Mouse (Mus musculus) splenic B cell, adult 2 months (primary cell): Measurements from ENCODE around the gene Trpm5.

Experiments used
- DNase-seq: peaks from one replicate; pipeline ENCODE4 v3.0.0-alpha.2; 2011; ENCODE audit warnings: low read depth, low spot score
- H3K27me3 ChIP-seq: 2 replicates; pipeline ENCODE4 v1.6.1; 2012; ENCODE audit warnings: mild to moderate bottlenecking, low read length, moderate library complexity, mixed read lengths; ENCODE audit not compliant: control insufficient read depth, poor library complexity, insufficient read depth, severe bottlenecking
- H3K36me3 ChIP-seq: 2 replicates; pipeline ENCODE4 v1.6.1; 2012; ENCODE audit warnings: mild to moderate bottlenecking, low read length, moderate library complexity, mixed read lengths; ENCODE audit not compliant: control insufficient read depth, poor library complexity, insufficient read depth, severe bottlenecking

Gene Trpm5

DNA sequence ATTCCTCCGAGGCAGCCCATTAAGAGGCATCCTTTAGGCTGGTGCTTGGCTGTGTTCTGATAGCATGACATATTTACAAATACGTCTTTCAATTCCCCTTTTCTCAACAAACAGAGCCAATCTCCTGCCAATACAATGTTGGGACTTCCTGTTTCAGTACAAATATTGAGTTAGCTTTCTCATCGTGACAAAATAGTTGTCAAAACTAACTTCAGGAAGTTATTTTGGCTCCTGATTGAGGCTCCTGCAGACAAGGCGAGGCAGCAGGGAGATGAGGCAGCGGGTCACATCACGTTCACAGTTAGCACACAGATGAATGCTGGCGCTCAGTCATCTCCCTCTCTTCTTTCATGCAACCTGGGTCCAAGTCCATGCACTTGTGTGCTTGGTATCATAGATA is 48.1 kb downstream of the Trpm5 start:
- no peaks in the 10 kb centered on the region for H3K36me3 ChIP-seq
- H3K27me3 ChIP-seq = no peaks in the 10 kb centered on the region
- DNase-seq = peak; percentile 79

- Histone ChIP-seq H3K27me3 (no peaks in the 10 kb centered on the region), H3K36me3 (no peaks in the 10 kb centered on the region)
- peak; percentile 53 for DNase-seq
Measured at GRCm38 (mm10) chr7:143044826-143045206, 49.6 kb downstream of the Trpm5 start.

DNA sequence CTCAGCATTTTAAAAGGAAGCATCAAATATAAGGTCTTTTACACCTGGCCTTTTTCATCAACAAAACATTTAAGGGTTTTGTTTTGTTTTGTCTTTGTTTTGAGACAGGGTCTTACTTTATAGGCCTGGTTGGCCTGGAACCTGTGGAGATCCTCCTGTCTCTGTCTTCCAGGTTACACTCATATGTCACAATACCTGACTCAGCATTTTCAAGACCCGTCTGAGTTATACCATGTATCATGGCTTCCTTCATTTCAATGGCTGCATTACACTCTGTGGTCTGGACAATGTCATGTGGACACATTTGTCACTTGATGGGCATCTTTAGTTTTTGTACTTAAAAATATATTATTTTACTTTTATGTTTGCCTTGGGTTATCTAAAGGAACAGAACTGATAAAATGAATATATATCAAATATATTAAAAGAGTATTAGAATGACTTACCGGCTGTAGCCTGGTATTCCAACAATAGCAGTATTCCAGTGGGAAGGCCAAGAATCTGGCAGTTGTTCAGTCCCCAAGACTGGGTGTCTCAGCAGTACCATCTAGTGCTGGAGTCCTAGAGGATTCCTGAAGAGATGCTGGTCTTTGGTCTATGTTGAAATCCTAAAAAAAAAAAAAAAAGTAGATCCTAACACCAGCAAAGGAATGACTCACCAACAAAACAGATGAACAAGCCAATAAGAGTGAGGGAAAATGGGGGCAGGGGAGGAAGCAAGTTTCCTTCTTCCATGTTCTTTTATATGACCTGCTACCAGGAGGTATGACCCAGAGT is 50.2 kb downstream of the Trpm5 start:
- H3K27me3 ChIP-seq = no peaks in the 10 kb centered on the region
- no peak for DNase-seq
- no peaks in the 10 kb centered on the region for H3K36me3 ChIP-seq

DNA sequence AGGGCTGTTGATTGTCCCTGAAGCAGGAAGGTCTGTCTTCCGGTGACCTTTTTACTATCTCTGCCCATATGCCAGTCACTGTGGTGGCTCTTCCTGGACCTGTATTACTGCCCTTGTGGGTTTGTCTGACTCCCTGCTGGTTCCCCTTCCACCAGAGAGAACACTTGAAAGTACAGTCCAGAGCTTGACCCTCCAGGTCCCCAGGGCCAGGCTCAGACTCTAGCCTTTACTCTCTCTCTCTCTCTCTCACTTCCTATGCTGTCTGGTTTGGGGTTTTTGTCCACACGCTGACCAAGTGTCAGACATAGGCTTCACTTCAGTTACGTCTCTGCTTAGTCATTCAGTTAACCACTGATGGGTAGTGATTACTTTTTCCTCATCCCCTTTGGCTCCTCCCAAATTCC is 51.5 kb downstream of the Trpm5 start:
- H3K27me3 ChIP-seq = no peaks in the 10 kb centered on the region
- H3K36me3 ChIP-seq = no peaks in the 10 kb centered on the region
- DNase-seq = no peak

DNA sequence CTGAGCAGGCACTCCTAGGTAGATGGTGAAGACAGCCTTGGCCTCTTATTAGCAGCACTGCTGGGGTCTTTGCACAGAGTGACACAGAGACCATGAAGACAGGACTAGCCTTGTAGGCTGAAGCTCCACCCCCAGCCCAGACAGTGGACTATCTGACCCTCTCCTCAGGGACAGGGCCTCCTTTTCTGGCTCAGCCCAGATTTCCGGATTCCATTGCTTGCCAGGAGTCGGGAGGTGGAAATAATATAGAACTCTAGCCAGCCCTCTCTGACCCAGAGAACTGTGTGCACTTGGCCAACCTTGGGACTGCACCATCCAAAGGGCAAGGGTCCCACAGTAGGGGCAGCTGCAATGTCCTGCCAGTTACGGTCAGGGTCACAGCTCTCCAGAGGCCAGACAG is 52.4 kb downstream of the Trpm5 start:
- Histone ChIP-seq H3K36me3 (no peaks in the 10 kb centered on the region), H3K27me3 (no peaks in the 10 kb centered on the region)
- DNase-seq = no peak

DNA sequence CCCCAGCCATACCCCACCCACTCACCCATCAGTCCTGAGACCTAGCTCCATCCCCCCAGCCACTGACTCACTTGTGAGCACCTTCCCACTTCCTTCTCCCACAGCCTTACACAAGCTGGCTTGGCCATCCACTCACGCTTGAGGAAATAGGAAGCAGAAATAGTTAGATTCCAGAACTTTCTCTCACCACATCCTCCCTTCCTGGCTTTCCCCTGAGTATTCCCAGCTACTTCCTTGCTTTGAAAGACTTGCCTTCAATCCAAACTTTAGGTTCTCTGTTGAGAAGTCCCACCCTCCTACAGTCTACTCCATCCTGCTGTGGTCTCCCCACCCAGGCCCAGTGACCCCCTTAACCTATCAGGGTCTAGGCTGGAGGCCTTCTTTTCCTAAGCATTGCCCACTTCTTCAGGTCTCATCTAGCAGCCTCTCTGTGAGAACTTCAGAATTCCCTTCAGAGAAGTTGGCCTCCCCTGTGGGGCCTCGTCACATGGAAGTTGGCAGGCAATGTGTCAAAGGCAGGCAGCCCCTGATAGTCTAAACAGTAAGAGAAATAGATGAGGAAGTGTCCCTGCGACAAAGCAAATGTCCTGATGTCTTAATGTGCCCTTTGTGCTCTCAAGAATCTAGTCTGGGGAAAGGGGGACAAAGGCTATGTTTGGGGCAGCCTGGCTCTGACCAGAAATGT is 53.2 kb downstream of the Trpm5 start:
- DNase-seq = no peak
- no peaks in the 10 kb centered on the region for H3K27me3 ChIP-seq
- no peaks in the 10 kb centered on the region for H3K36me3 ChIP-seq

DNA sequence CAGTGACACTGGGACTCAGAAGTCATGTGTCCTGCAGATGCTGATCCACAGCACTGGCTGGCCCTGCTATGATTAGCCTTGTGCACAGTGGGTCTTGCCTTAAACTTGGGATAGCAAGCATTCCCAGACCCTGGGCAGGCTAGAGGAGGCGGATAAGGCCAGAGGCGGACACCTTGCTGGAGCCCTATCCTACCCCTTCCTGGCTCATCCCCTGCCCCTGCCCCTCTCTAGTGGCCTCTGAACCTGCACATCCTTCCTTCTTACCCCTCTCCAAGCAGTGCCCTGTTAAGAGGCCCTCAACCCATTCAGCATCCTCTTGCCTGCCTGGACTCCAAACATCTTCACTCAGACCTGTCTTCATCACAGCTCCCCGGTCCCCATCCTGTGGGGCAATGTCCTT is 53.9 kb downstream of the Trpm5 start:
- Histone ChIP-seq H3K36me3 (no peaks in the 10 kb centered on the region), H3K27me3 (no peaks in the 10 kb centered on the region)
- no peak for DNase-seq

DNA sequence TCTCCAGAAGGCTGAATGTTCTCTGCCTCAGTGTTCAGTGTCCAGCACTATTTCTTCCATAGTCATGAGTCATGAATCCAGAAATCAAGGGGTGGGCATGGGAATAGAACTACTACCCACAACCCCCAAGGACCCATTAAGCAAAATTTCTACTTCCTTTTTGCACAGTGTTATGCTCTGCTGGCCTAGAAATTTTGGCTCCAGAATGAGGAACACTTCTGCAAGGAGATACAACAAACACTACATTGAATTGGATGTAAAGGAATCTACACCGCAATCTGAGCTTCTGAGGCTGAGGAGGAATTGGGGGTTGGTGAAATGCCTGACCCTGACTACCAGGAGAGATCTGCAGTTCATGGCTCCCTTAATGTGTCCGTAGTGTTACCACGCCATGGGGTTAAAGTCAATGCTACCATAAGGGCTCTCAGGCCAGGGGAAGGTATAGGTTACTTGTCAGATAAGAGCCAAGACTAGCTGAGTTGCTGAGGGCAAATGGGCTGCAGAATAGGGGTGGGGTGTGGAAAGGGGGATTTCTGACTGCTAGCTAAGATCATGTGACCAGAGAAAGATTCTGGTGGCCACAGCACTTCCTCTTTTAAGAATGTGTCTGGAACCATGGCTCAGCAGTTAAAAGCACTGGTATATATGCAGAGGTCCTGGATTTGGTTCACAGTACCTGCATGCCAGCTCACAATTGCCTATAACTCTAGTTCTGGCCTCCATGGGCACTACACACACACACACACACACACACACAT is 56.1 kb downstream of the Trpm5 start:
- peak; percentile 90 for DNase-seq
- no peaks in the 10 kb centered on the region for H3K27me3 ChIP-seq

GRCm38 (mm10) chr7:143037306-143037705 is 57.1 kb downstream of the Trpm5 start:
- Histone ChIP-seq H3K27me3 (no peaks in the 10 kb centered on the region), H3K36me3 (no peaks in the 10 kb centered on the region)
- DNase-seq = peak; percentile 42

More for the DNA sequence above, 56.1 kb downstream of the Trpm5 start:
- H3K36me3 ChIP-seq = no peaks in the 10 kb centered on the region

DNA sequence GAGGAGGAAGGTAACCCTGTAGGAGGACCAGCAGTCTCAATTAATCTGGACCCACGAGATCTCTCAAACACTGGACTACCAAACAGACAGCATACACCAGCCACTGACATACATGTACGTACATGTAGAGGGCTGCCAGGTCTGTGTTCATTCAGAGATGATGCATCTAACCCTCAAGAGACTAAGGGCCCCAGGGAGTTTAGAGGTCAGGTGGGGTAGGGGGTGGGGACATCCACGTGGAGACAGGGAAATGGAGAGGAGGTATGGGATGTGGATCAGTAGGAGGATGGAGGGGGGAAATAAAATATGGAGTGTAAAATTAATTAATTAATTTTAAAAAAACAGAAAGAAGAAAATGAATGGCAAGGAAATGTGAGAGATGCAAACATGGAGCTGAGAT is 57.7 kb downstream of the Trpm5 start:
- Histone ChIP-seq H3K36me3 (no peaks in the 10 kb centered on the region), H3K27me3 (no peaks in the 10 kb centered on the region)
- peak; percentile 39 for DNase-seq

- Histone ChIP-seq H3K27me3 (no peaks in the 10 kb centered on the region), H3K36me3 (no peaks in the 10 kb centered on the region)
- no peak for DNase-seq
Measured at GRCm38 (mm10) chr7:143034519-143035450, 59.7 kb downstream of the Trpm5 start.

- no peaks in the 10 kb centered on the region for H3K27me3 ChIP-seq
- H3K36me3 ChIP-seq = no peaks in the 10 kb centered on the region
- no peak for DNase-seq
Measured at GRCm38 (mm10) chr7:143034112-143034511, 60.3 kb downstream of the Trpm5 start.

- no peaks in the 10 kb centered on the region for H3K36me3 ChIP-seq
- H3K27me3 ChIP-seq = no peaks in the 10 kb centered on the region
- DNase-seq = no peak
Measured at GRCm38 (mm10) chr7:143033581-143033980, 60.9 kb downstream of the Trpm5 start.

GRCm38 (mm10) chr7:143031816-143032215 is 62.6 kb downstream of the Trpm5 start:
- DNase-seq = no peak
- H3K36me3 ChIP-seq = no peaks in the 10 kb centered on the region
- H3K27me3 ChIP-seq = no peaks in the 10 kb centered on the region
